Mouse (Mus musculus): ENCODE data around the gene Hap1. TPM values are rescaled to one million over a fixed set of nuclear protein-coding genes. Genes with fewer than 3 reads are reported as not detected.

Gene Hap1
- polyA plus RNA-seq, 1 experiment, result 76.5 TPM

DNA sequence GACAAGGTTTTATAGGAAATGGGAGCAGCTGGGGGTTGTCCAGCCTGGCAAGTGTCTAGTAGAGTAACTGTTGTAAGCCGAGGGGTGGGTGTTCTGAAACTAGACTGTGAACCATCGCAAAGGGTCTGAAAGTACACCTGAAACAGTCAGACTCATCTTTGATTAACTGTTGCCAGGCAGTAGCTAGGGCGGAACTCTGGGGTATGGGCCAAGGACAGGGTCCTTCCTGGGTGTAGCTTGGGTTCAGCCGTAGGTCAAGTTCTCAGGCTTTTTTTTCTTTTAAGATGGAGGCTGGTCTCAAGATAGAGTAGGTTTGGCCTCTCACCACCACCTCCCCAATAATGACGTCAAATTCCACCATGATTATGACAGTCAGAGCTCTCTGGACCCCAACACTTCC, 48.0 kb downstream of the Hap1 start:
- TF ChIP-seq CTCF (IDR thresholded peaks at IDR 0.05; ENCODE audit: extremely low read depth, insufficient read depth, low read length), result no peak
- no peak for TF ChIP-seq POLR2A (IDR thresholded peaks at IDR 0.05; ENCODE audit: extremely low read depth, insufficient read depth, low read length)
- Histone ChIP-seq H3K27ac (ENCODE audit: insufficient read depth, low read length) (no peak overlapping the region), H3K4me1 (ENCODE audit: control insufficient read depth, insufficient read depth, low read length) (peaks cover 3% of the 10 kb centered on the region), H3K4me3 (ENCODE audit: insufficient read depth, low read length) (no peak overlapping the region)

DNA sequence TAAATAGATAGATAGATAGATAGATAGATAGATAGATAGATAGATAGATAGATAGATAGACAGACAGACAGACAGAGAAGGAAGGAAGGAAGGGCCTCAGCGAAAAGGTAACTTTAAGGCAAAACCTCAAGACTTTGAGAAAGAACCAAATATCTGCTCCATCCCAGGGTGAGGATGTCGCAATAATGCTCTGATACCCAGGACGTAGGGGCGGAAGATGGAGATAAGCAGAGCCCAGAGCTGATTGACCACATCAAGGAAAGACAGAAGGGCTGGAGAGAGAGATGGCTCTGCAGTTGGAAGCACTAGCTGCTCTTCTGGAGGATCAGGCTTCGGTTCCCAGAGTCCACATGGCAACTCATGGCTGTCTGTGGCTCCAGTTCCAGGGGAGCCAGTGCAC, 54.6 kb downstream of the Hap1 start:
- TF ChIP-seq POLR2A (IDR thresholded peaks at IDR 0.05; ENCODE audit: extremely low read depth, insufficient read depth, low read length), result no peak
- no peak for TF ChIP-seq CTCF (IDR thresholded peaks at IDR 0.05; ENCODE audit: extremely low read depth, insufficient read depth, low read length)
- Histone ChIP-seq H3K4me1 (ENCODE audit: control insufficient read depth, insufficient read depth, low read length) (no peaks in the 10 kb centered on the region), H3K27ac (ENCODE audit: insufficient read depth, low read length) (no peak overlapping the region), H3K4me3 (ENCODE audit: insufficient read depth, low read length) (no peak overlapping the region)

GRCm38 (mm10) chr11:100300293-100300692, 55.6 kb downstream of the Hap1 start:
- H3K4me1 ChIP-seq (ENCODE audit: control insufficient read depth, insufficient read depth, low read length), result no peaks in the 10 kb centered on the region
- no peak overlapping the region for H3K27ac ChIP-seq (ENCODE audit: insufficient read depth, low read length)
- TF ChIP-seq POLR2A (IDR thresholded peaks at IDR 0.05; ENCODE audit: extremely low read depth, insufficient read depth, low read length) (no peak), CTCF (IDR thresholded peaks at IDR 0.05; ENCODE audit: extremely low read depth, insufficient read depth, low read length) (peak; percentile 91)
- no peak overlapping the region for H3K4me3 ChIP-seq (ENCODE audit: insufficient read depth, low read length)

DNA sequence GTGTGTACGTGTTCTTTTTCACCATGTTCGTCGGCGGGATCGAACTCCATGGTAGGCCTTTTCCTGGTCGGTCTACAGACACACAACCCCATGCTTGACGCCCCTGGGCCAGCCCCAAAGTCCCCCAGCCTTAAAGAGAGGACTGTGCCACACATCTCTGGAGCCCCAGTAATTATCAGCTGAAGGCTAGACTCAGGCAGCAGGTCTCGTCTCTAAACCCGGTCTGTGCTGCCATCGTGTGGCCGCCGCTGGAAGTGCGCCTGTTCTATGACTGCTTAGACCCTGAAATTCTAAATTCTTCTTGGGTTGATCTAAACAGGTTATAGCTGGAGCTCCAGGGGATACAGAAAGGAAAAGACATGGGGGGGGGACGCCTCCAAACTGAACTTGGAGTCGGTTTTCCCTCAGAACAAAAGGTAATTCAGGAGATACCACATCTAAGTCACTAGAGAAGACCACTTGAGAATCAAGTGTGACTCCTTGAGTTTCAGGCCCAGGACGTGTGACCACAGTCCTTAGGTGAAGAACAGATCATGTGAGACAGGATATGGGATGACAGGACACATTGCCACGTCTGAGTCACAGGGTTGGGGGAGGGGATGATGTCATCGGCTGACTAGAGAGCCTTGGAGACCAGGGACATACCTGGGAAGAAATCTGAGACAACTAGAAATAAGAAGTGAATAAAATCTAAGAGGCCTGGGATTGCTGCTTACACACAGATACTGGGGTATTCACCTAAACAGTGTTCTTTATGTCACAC, 57.5 kb downstream of the Hap1 start:
- Histone ChIP-seq H3K4me1 (ENCODE audit: control insufficient read depth, insufficient read depth, low read length) (no peaks in the 10 kb centered on the region), H3K27ac (ENCODE audit: insufficient read depth, low read length) (no peak overlapping the region), H3K4me3 (ENCODE audit: insufficient read depth, low read length) (no peak overlapping the region)
- TF ChIP-seq CTCF (IDR thresholded peaks at IDR 0.05; ENCODE audit: extremely low read depth, insufficient read depth, low read length), result peak; percentile 88
- no peak for TF ChIP-seq POLR2A (IDR thresholded peaks at IDR 0.05; ENCODE audit: extremely low read depth, insufficient read depth, low read length)

DNA sequence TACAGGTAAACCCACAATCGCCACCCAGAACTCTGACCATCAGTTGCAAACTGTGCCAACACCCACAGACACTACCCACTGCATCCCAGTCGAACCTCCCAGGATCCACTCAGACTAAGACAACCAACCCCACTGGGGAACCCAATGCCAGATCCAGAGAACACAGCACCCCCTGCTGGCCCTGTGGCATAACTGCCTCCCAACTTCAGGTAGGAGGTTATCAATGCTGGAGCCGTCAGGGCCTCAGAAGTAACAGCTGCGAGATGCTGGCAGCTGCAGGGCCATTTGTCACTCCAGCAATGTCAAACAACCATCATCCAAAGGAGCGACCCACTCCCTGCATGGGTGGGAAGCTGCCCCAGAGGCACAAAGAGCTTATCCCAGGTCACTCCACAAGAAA, 58.1 kb downstream of the Hap1 start:
- no peaks in the 10 kb centered on the region for H3K4me1 ChIP-seq (ENCODE audit: control insufficient read depth, insufficient read depth, low read length)
- no peak overlapping the region for H3K27ac ChIP-seq (ENCODE audit: insufficient read depth, low read length)
- H3K4me3 ChIP-seq (ENCODE audit: insufficient read depth, low read length), result no peak overlapping the region
- TF ChIP-seq CTCF (IDR thresholded peaks at IDR 0.05; ENCODE audit: extremely low read depth, insufficient read depth, low read length), result peak; percentile 53
- TF ChIP-seq POLR2A (IDR thresholded peaks at IDR 0.05; ENCODE audit: extremely low read depth, insufficient read depth, low read length), result no peak

Other genes starting within 250 kb of the Hap1 start
- not detected in 2 replicates for gene Krt13, start 234.6 kb downstream of the Hap1 start, polyA plus RNA-seq (2012; rRNA removed)
- 0.25 TPM in 1 of 2 replicates, not detected in the other for gene Krt15, start 220.2 kb downstream of the Hap1 start, polyA plus RNA-seq (2012; rRNA removed)
- 0.25 and 0.44 TPM in 2 replicates for gene Krt19, start 207.5 kb downstream of the Hap1 start, polyA plus RNA-seq (2012; rRNA removed)
- gene Krt9, start 162.9 kb downstream of the Hap1 start, polyA plus RNA-seq (2012; rRNA removed), result 4.7 and 6.4 TPM in 2 replicates
- gene Krt14, start 148.6 kb downstream of the Hap1 start, polyA plus RNA-seq (2012; rRNA removed), result not detected in 2 replicates
- not detected in 2 replicates for gene Krt16, start 107.2 kb downstream of the Hap1 start, polyA plus RNA-seq (2012; rRNA removed)
- 0.13 and 0.15 TPM in 2 replicates for gene Krt17, start 95.1 kb downstream of the Hap1 start, polyA plus RNA-seq (2012; rRNA removed)
- gene Krt42, start 86.3 kb downstream of the Hap1 start, polyA plus RNA-seq (2012; rRNA removed), result not detected in 2 replicates
- gene Eif1, start 36.2 kb downstream of the Hap1 start, polyA plus RNA-seq (2012; rRNA removed), result 534 and 549 TPM in 2 replicates
- gene Gast, start 21.7 kb downstream of the Hap1 start, polyA plus RNA-seq (2012; rRNA removed), result 0.33 TPM in 1 of 2 replicates, not detected in the other
- gene Jup, start 41.6 kb upstream of the Hap1 start, polyA plus RNA-seq (2012; rRNA removed), result 40.9 and 48.2 TPM in 2 replicates
- gene P3h4, start 58.7 kb upstream of the Hap1 start, polyA plus RNA-seq (2012; rRNA removed), result 14.4 and 15.3 TPM in 2 replicates
- gene Fkbp10, start 59.6 kb upstream of the Hap1 start, polyA plus RNA-seq (2012; rRNA removed), result 8.0 and 9.6 TPM in 2 replicates
- 70.9 and 73.6 TPM in 2 replicates for gene Nt5c3b, start 85.7 kb upstream of the Hap1 start, polyA plus RNA-seq (2012; rRNA removed)
- gene Klhl10, start 85.8 kb upstream of the Hap1 start, polyA plus RNA-seq (2012; rRNA removed), result 0.52 and 0.55 TPM in 2 replicates
- 13.8 TPM in 2 replicates for gene Klhl11, start 116.6 kb upstream of the Hap1 start, polyA plus RNA-seq (2012; rRNA removed)
- 87.1 and 94.6 TPM in 2 replicates for gene Acly, start 171.9 kb upstream of the Hap1 start, polyA plus RNA-seq (2012; rRNA removed)
- 1.8 and 2.0 TPM in 2 replicates for gene Ttc25, start 189.5 kb upstream of the Hap1 start, polyA plus RNA-seq (2012; rRNA removed)
- 396 and 492 TPM in 2 replicates for gene Cnp, start 218.8 kb upstream of the Hap1 start, polyA plus RNA-seq (2012; rRNA removed)

All from cortical plate, adult 2 months (tissue).